Mouse (Mus musculus) heart, adult 2 months (tissue): Measurements from ENCODE around the gene Wasl. TPM values are rescaled to one million over a fixed set of nuclear protein-coding genes. Genes with fewer than 3 reads are reported as not detected.
A peak's percentile ranks its signal among the peaks of the same experiment; 100 is the strongest.

Experiments
- DNase-seq, 2 experiments: peaks; one replicate each; pipeline ENCODE4 v3.0.0; 2021
- H3K27ac ChIP-seq: fragments of 200-600 bp; 2 replicates; pipeline ENCODE4 v1.8.1; 2022
- H3K27me3 ChIP-seq: fragments of 200-500 bp; 2 replicates; pipeline ENCODE4 v1.6.1; 2012; ENCODE audit warnings: mild to moderate bottlenecking, low read length, inconsistent platforms, mixed read lengths; ENCODE audit not compliant: control insufficient read depth, insufficient read depth
- H3K36me3 ChIP-seq: fragments of 200-500 bp; 2 replicates; pipeline ENCODE4 v1.6.1; 2012; ENCODE audit warnings: low read length, inconsistent platforms; ENCODE audit not compliant: control insufficient read depth, insufficient read depth
- H3K4me1 ChIP-seq: fragments of 200-500 bp; 2 replicates; pipeline ENCODE4 v1.6.1; 2011; ENCODE audit warnings: low read length; ENCODE audit not compliant: control insufficient read depth, insufficient read depth
- H3K4me3 ChIP-seq: fragments of 200-600 bp; 2 replicates; pipeline ENCODE4 v1.8.1; 2022
- H3K79me2 ChIP-seq: fragments of 200-500 bp; replicated peaks from 2 replicates; pipeline ENCODE4 v1.6.1; 2012; ENCODE audit warnings: mild to moderate bottlenecking, inconsistent platforms, low read length, moderate library complexity, mixed read lengths; ENCODE audit not compliant: control insufficient read depth, insufficient read depth
- H3K9ac ChIP-seq: fragments of 200-500 bp; 2 replicates; pipeline ENCODE4 v1.6.1; 2012; ENCODE audit warnings: low read depth, mild to moderate bottlenecking, control low read depth, inconsistent platforms, low read length, mixed read lengths
- CTCF ChIP-seq: fragments of 200-600 bp; IDR thresholded peaks from 2 replicates; pipeline ENCODE4 v1.8.1; 2022; ENCODE audit warnings: antibody characterized with exemption, mild to moderate bottlenecking, moderate library complexity
- EP300 ChIP-seq: fragments of 200-500 bp; IDR thresholded peaks from 2 replicates; pipeline ENCODE4 v1.6.1; 2011; ENCODE audit warnings: low read depth, low read length, control low read depth; ENCODE audit not compliant: insufficient read depth
- POLR2A ChIP-seq: fragments of 200-500 bp; IDR thresholded peaks from 2 replicates; pipeline ENCODE4 v1.6.1; 2011; ENCODE audit warnings: mild to moderate bottlenecking, low read depth, low read length, control low read depth; ENCODE audit not compliant: insufficient read depth
- whole genome bisulfite sequencing: fragments of 180-500 bp; shearing (Covaris S2); methylation state at CpG from one replicate; pipeline ENCODE4 v1.1.7; 2018; 5-methylcytosine and 5-hydroxymethylcytosine counted together
- intact Hi-C: fragments of 180-260 bp; cut with DNase I; formaldehyde crosslinking; loops from one replicate; pipeline ENCODE4 v1.15.1; 2025
- polyA plus RNA-seq: library from polyadenylated mRNA; depleted of rRNA; stranded (reverse); fragments of >200 nt; gene quantifications from 2 replicates; pipeline ENCODE4 v1.2.3, GENCODE M21; 2012
- total RNA-seq, 2 experiments: library from RNA; stranded (reverse); gene quantifications; 2 replicates each; pipeline ENCODE4 v1.2.3; 2021

Gene Wasl
- total and polyA plus RNA-seq, 3 experiments: 11.5 to 28.3 (median 27.8) TPM

GRCm38 (mm10) chr6:24605631-24606030, 59.2 kb downstream of the Wasl start:
- H3K4me3 ChIP-seq: no peak overlapping the region; the same call in 1 of the 2 replicates
- H3K27ac ChIP-seq: peak overlapping the region; percentile 48
- H3K36me3 ChIP-seq: peaks cover 46% of the 10 kb centered on the region
- H3K79me2 ChIP-seq: no peaks in the 10 kb centered on the region
- intact Hi-C loops: no loop called here
- peaks cover 8% of the 10 kb centered on the region for H3K4me1 ChIP-seq
- TF ChIP-seq POLR2A (peak; percentile 19; the same call in 1 of the 2 replicates), CTCF (no peak)
- H3K9ac ChIP-seq: no peak overlapping the region
- DNase-seq: no peak
- no peaks in the 10 kb centered on the region for H3K27me3 ChIP-seq
- WGBS: 66% methylated on average over 8 of the region's 8 CpGs

- H3K79me2 ChIP-seq: no peaks in the 10 kb centered on the region
- peak overlapping the region; percentile 48 for H3K27ac ChIP-seq
- no peak for TF ChIP-seq POLR2A
- no peak for TF ChIP-seq EP300
- no peak for TF ChIP-seq CTCF
- H3K27me3 ChIP-seq: no peaks in the 10 kb centered on the region
- 68% methylated on average over 7 of the region's 7 CpGs for WGBS
- no peak for DNase-seq
- intact Hi-C loops: loop anchor here (5.0 kb wide), 1 partner anchor 37 kb away; no protein-coding TSS in a partner anchor
- peaks cover 37% of the 10 kb centered on the region for H3K36me3 ChIP-seq
- peak overlapping the region; percentile 54 for H3K9ac ChIP-seq
- peaks cover 10% of the 10 kb centered on the region for H3K4me1 ChIP-seq
- peak overlapping the region; percentile 25 for H3K4me3 ChIP-seq
Measured at GRCm38 (mm10) chr6:24604289-24604688, 60.5 kb downstream of the Wasl start.

- DNase-seq: no peak
- WGBS: 66% methylated on average over 5 of the region's 5 CpGs
- peaks cover 35% of the 10 kb centered on the region for H3K36me3 ChIP-seq
- peaks cover 8% of the 10 kb centered on the region for H3K4me1 ChIP-seq
- TF ChIP-seq EP300: no peak
- no peak for TF ChIP-seq CTCF
- no peak; the same call in 1 of the 2 replicates for TF ChIP-seq POLR2A
- no peaks in the 10 kb centered on the region for H3K27me3 ChIP-seq
- H3K27ac ChIP-seq: peak overlapping the region; percentile 56
- no peaks in the 10 kb centered on the region for H3K79me2 ChIP-seq
- peak overlapping the region; percentile 7 for H3K4me3 ChIP-seq
- intact Hi-C loops: loop anchor here (5.0 kb wide), 1 partner anchor 36 kb away; no protein-coding TSS in a partner anchor
- peak overlapping the region; percentile 39; the same call in 1 of the 2 replicates for H3K9ac ChIP-seq
Measured at GRCm38 (mm10) chr6:24602993-24603392, 61.8 kb downstream of the Wasl start.

GRCm38 (mm10) chr6:24602351-24602750, 62.5 kb downstream of the Wasl start:
- Histone ChIP-seq H3K9ac (peak overlapping the region; percentile 59), H3K4me1 (peaks cover 8% of the 10 kb centered on the region), H3K4me3 (peak overlapping the region; percentile 7; the same call in 1 of the 2 replicates), H3K36me3 (peaks cover 33% of the 10 kb centered on the region), H3K79me2 (no peaks in the 10 kb centered on the region), H3K27me3 (no peaks in the 10 kb centered on the region), H3K27ac (peak overlapping the region; percentile 56)
- no peak for TF ChIP-seq POLR2A
- TF ChIP-seq EP300: peak; percentile 51; the same call in 1 of the 2 replicates
- TF ChIP-seq CTCF: no peak
- 41% methylated on average over 3 of the region's 3 CpGs for WGBS
- intact Hi-C loops: loop anchor here (5.0 kb wide), 1 partner anchor 35 kb away; no protein-coding TSS in a partner anchor
- DNase-seq: no peak

GRCm38 (mm10) chr6:24601668-24602067, 63.1 kb downstream of the Wasl start:
- H3K36me3 ChIP-seq: peaks cover 33% of the 10 kb centered on the region
- H3K27ac ChIP-seq: peak overlapping the region; percentile 97
- 23% methylated on average over 1 of the region's 1 CpGs for WGBS
- peaks cover 8% of the 10 kb centered on the region for H3K4me1 ChIP-seq
- no peak for TF ChIP-seq CTCF
- TF ChIP-seq EP300: peak; percentile 90
- peak; percentile 67 for TF ChIP-seq POLR2A
- H3K4me3 ChIP-seq: peak overlapping the region; percentile 7; the same call in 1 of the 2 replicates
- intact Hi-C loops: loop anchor here (5.0 kb wide), 1 partner anchor 34 kb away; no protein-coding TSS in a partner anchor
- H3K9ac ChIP-seq: peak overlapping the region; percentile 65
- DNase-seq: no peak
- no peaks in the 10 kb centered on the region for H3K79me2 ChIP-seq
- H3K27me3 ChIP-seq: no peaks in the 10 kb centered on the region

- Histone ChIP-seq H3K79me2 (no peaks in the 10 kb centered on the region), H3K36me3 (peaks cover 28% of the 10 kb centered on the region), H3K27me3 (no peaks in the 10 kb centered on the region), H3K4me3 (peak overlapping the region; percentile 42), H3K27ac (peak overlapping the region; percentile 97), H3K4me1 (peaks cover 8% of the 10 kb centered on the region), H3K9ac (peak overlapping the region; percentile 85)
- WGBS: 53% methylated on average over 4 of the region's 4 CpGs
- intact Hi-C loops: loop anchor here (5.0 kb wide), 1 partner anchor 33 kb away; no protein-coding TSS in a partner anchor
- TF ChIP-seq EP300: 0 out of 2 replicates have a peak, but pooled peaks have one; percentile 15
- no peak for TF ChIP-seq CTCF
- no peak for DNase-seq
Measured at GRCm38 (mm10) chr6:24600726-24601125, 64.1 kb downstream of the Wasl start.
